Mouse (Mus musculus) heart, embryonic 10.5 days (tissue): ENCODE results near the gene Fam184b. TPM values are rescaled to one million over a fixed set of nuclear protein-coding genes. Genes with fewer than 3 reads are reported as not detected.
"Not testable (repeated sequence)": the region's sequence is repeated elsewhere in the genome, so short reads cannot be mapped to it uniquely, and the experiment has no call there.

Source experiments
- DNase-seq: peaks from one replicate; pipeline ENCODE4 v3.0.0-alpha.2; 2017; ENCODE audit warnings: low spot score
- H3K27ac ChIP-seq: fragments of 300-500 bp; sonication (generic); 2 replicates; pipeline ENCODE4 v1.5.1; 2016; ENCODE audit warnings: mild to moderate bottlenecking
- H3K27me3 ChIP-seq: fragments of 300-500 bp; sonication (generic); 2 replicates; pipeline ENCODE4 v1.6.1; 2016; ENCODE audit warnings: mild to moderate bottlenecking; ENCODE audit not compliant: poor library complexity, insufficient read depth, severe bottlenecking
- H3K36me3 ChIP-seq: fragments of 300-500 bp; sonication (generic); 2 replicates; pipeline ENCODE4 v1.6.1; 2016; ENCODE audit warnings: mild to moderate bottlenecking, moderate library complexity
- H3K4me1 ChIP-seq: fragments of 300-500 bp; sonication (generic); 2 replicates; pipeline ENCODE4 v1.6.1; 2016; ENCODE audit warnings: mild to moderate bottlenecking
- H3K4me3 ChIP-seq: fragments of 300-500 bp; sonication (generic); 2 replicates; pipeline ENCODE4 v1.5.1; 2016; ENCODE audit warnings: mild to moderate bottlenecking, moderate library complexity
- H3K9me3 ChIP-seq: fragments of 300-500 bp; sonication (generic); 2 replicates; pipeline ENCODE4 v1.6.1; 2016; ENCODE audit warnings: mild to moderate bottlenecking, moderate library complexity
- WGBS: fragments of 180-500 bp; shearing (Covaris S2); methylation state at CpG from one replicate; pipeline ENCODE4 v1.1.7; 2016; 5-methylcytosine and 5-hydroxymethylcytosine counted together
- polyA plus RNA-seq: library from polyadenylated mRNA; unstranded; fragments of >200 nt; fragmentation: Nextera tagmentation; extraction: Ambion mirVana; gene quantifications from 2 replicates; pipeline ENCODE4 v1.2.1, GENCODE M21; 2016

The Fam184b gene
- polyA plus RNA-seq, 1 experiment from 2014 or later: 0.39 TPM

- DNase-seq: no peak
- peaks cover 5% of the 10 kb centered on the region; the same call in 1 of the 2 replicates for H3K36me3 ChIP-seq
- WGBS: 0% methylated on average over 3 of the region's 3 CpGs
- H3K27me3 ChIP-seq: no peaks in the 10 kb centered on the region
- peaks cover 3% of the 10 kb centered on the region; the same call in 1 of the 2 replicates for H3K4me1 ChIP-seq
- H3K4me3 ChIP-seq: peak overlapping the region; percentile 81
- H3K9me3 ChIP-seq: no peaks in the 10 kb centered on the region
- H3K27ac ChIP-seq: peak overlapping the region; percentile 86
These were observed 29.4 kb upstream of the Fam184b start for GRCm38 (mm10) chr5:45668831-45669230.

GRCm38 (mm10) chr5:45668324-45668723 lies 28.9 kb upstream of the Fam184b start:
- Histone ChIP-seq H3K27me3 (no peaks in the 10 kb centered on the region), H3K27ac (no peak overlapping the region), H3K4me3 (peak overlapping the region; percentile 81), H3K36me3 (peaks cover 5% of the 10 kb centered on the region; the same call in 1 of the 2 replicates), H3K4me1 (peaks cover 3% of the 10 kb centered on the region; the same call in 1 of the 2 replicates), H3K9me3 (no peaks in the 10 kb centered on the region)
- no peak for DNase-seq
- 50% methylated on average over 3 of the region's 3 CpGs for WGBS

GRCm38 (mm10) chr5:45658406-45658805 lies 19.0 kb upstream of the Fam184b start:
- 83% methylated on average over 13 of the region's 13 CpGs for WGBS
- DNase-seq, H3K4me3 ChIP-seq, H3K36me3 ChIP-seq, H3K9me3 ChIP-seq, H3K27me3 ChIP-seq, H3K4me1 ChIP-seq, H3K27ac ChIP-seq: not testable (repeated sequence)

DNA sequence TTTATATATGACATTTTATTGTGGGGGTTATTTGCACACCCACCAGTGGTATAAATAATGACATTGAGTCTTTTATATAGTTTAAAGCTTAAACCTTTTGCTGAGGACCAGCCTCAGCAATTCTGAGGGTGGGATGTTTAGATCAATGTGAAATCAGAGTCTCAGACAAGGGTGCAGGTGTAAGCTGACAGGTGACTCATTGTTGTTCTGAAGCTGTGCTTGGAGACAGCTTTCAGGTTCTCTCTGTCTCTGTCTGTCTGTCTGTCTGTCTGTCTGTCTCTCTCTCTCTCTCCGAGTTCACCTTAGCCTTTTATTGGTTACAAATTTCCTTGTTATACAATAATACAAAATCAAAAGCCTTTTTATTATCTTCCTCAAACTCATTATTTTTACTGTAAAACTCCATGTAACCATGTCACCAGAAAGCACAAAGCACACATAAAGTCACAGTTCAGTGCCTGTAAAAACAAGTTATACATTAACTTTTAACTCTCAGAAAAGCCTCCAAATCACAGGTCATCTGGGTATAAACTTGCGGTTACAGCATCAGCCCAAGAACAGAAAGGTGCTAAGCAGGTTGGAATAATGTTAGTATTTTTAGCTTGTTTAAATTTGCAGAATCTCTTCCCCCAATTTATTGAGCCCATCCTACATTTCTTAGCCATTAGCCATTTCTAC lies 11.8 kb upstream of the Fam184b start:
- no peaks in the 10 kb centered on the region for H3K36me3 ChIP-seq
- H3K9me3 ChIP-seq: no peaks in the 10 kb centered on the region
- DNase-seq: no peak
- no peak overlapping the region for H3K4me3 ChIP-seq
- WGBS: 82% methylated on average over 2 of the region's 2 CpGs
- no peak overlapping the region for H3K27ac ChIP-seq
- H3K4me1 ChIP-seq: no peaks in the 10 kb centered on the region
- no peaks in the 10 kb centered on the region for H3K27me3 ChIP-seq

GRCm38 (mm10) chr5:45639715-45640092 lies 290 bp upstream of the Fam184b start:
- DNase-seq: no peak
- Histone ChIP-seq H3K4me3 (peak overlapping the region; percentile 78), H3K9me3 (no peaks in the 10 kb centered on the region), H3K36me3 (no peaks in the 10 kb centered on the region), H3K4me1 (peaks cover 3% of the 10 kb centered on the region), H3K27ac (no peak overlapping the region), H3K27me3 (peaks cover 25% of the 10 kb centered on the region)
- 2% methylated on average over 8 of the region's 8 CpGs for WGBS

DNA sequence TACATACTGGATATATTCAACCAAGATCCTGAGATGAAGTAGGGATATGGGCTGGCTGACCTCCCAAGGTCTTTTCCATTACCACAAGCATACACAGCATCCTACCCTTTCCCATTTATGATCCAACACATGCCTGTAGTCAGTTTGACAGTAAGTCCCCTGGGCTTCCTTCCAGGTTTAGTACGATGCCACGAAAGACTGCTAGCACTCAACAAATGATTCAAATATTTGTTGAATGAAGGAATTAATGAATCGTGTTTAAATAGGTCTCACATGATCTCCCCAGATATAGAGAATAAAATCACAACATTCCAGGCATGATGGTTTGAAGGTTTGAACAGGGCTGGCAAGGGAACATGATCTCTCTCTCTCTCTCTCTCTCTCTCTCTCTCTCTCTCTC lies 1.0 kb downstream of the Fam184b start:
- no peaks in the 10 kb centered on the region for H3K36me3 ChIP-seq
- WGBS: 69% methylated on average over 3 of the region's 3 CpGs
- no peak for DNase-seq
- peaks cover 3% of the 10 kb centered on the region for H3K4me1 ChIP-seq
- H3K27me3 ChIP-seq: peaks cover 25% of the 10 kb centered on the region
- no peak overlapping the region for H3K27ac ChIP-seq
- H3K4me3 ChIP-seq: no peak overlapping the region
- no peaks in the 10 kb centered on the region for H3K9me3 ChIP-seq

GRCm38 (mm10) chr5:45629470-45629869 lies 9.9 kb downstream of the Fam184b start:
- DNase-seq: no peak
- no peaks in the 10 kb centered on the region for H3K9me3 ChIP-seq
- H3K27ac ChIP-seq: no peak overlapping the region
- H3K4me1 ChIP-seq: no peaks in the 10 kb centered on the region
- H3K4me3 ChIP-seq: no peak overlapping the region
- H3K27me3 ChIP-seq: no peaks in the 10 kb centered on the region
- no peaks in the 10 kb centered on the region for H3K36me3 ChIP-seq

GRCm38 (mm10) chr5:45627771-45628170 lies 11.6 kb downstream of the Fam184b start:
- 79% methylated on average over 1 of the region's 1 CpGs for WGBS
- no peaks in the 10 kb centered on the region for H3K27me3 ChIP-seq
- H3K36me3 ChIP-seq: no peaks in the 10 kb centered on the region
- no peak for DNase-seq
- H3K4me1 ChIP-seq: no peaks in the 10 kb centered on the region
- H3K9me3 ChIP-seq: no peaks in the 10 kb centered on the region
- H3K4me3 ChIP-seq: no peak overlapping the region
- no peak overlapping the region for H3K27ac ChIP-seq

DNA sequence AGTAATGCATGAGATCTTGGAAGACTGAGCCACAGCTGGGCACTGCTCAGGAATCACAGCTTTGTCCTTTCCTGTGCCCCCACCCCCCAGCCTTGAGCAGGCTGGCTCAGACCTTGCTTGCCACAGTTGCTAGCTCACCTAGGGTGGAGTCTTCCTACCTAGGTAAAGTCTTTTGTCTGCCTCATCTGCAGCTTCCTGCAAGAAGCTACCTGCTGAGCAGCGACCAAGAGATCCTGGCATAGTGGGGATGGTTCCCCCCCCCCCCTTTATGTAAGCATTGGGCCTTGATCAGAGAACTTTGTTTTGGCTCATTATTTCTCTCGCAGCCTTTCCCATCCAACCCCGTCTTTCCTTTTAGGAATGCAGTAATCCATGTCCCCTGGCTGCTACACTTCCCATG lies 17.9 kb downstream of the Fam184b start:
- no peaks in the 10 kb centered on the region for H3K36me3 ChIP-seq
- H3K27ac ChIP-seq: no peak overlapping the region
- H3K27me3 ChIP-seq: no peaks in the 10 kb centered on the region
- no peak overlapping the region for H3K4me3 ChIP-seq
- no peaks in the 10 kb centered on the region for H3K9me3 ChIP-seq
- DNase-seq: no peak
- no peaks in the 10 kb centered on the region for H3K4me1 ChIP-seq
- 48% methylated on average over 3 of the region's 3 CpGs for WGBS

DNA sequence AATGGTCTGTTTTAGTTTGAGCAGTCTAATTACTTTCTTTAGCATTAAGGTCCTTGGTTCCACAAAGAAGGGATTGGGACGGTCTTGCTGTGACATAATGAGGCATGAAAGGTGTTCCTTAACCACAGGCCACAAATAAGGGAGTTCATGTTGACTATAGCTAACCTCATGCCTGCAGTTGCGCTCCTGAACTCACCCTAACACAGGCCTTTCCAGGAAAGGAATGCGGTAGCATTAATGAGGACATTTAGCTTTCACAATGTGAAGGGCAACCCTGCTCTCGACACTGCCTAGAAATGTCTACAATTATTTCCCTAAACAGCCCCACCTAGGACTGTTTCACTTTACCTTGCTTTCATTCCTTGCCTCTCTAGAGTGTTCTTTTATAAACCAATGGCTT lies 40.4 kb downstream of the Fam184b start:
- no peaks in the 10 kb centered on the region for H3K27me3 ChIP-seq
- no peak overlapping the region for H3K27ac ChIP-seq

DNA sequence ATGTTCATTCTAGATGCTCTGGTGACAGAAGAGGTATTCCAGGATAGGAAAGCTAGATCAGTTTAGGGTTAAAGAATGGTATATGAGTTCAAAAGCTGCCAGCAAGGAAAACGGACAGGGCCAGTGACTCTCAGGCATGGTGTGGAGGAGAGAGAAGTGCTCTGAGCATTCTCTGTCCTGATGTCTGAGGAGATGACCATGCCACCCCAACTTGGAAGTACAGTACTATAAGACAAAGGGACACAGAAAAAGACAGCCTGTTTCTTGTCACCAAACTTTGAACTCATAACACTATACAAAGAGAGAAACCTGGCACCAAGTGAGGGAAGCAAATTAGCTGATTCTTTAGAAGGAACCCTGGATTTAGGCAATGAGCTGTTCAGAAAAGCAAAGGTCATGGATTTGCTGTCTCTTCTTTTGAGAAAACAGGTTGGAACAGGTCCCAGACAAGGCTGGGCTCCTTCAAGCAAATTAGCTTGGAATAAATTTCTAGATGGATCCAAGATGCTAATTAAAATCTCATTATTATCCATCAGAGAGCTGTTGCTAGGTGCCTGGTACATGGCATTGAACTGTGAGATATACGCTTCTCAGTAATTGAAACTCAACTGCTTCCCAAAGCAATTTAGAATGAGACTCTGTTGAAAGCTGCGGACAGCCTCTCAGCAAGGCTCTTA lies 43.9 kb downstream of the Fam184b start:
- no peaks in the 10 kb centered on the region for H3K36me3 ChIP-seq
- H3K27me3 ChIP-seq: no peaks in the 10 kb centered on the region
- H3K4me3 ChIP-seq: no peak overlapping the region
- H3K27ac ChIP-seq: no peak overlapping the region
- no peak for DNase-seq
- H3K9me3 ChIP-seq: no peaks in the 10 kb centered on the region
- H3K4me1 ChIP-seq: no peaks in the 10 kb centered on the region
- 79% methylated on average over 3 of the region's 3 CpGs for WGBS

More for the DNA sequence above, 40.4 kb downstream of the Fam184b start:
- H3K4me1 ChIP-seq: no peaks in the 10 kb centered on the region
- no peak overlapping the region for H3K4me3 ChIP-seq
- H3K9me3 ChIP-seq: no peaks in the 10 kb centered on the region
- 85% methylated on average over 4 of the region's 4 CpGs for WGBS
- no peaks in the 10 kb centered on the region for H3K36me3 ChIP-seq
- no peak for DNase-seq

DNA sequence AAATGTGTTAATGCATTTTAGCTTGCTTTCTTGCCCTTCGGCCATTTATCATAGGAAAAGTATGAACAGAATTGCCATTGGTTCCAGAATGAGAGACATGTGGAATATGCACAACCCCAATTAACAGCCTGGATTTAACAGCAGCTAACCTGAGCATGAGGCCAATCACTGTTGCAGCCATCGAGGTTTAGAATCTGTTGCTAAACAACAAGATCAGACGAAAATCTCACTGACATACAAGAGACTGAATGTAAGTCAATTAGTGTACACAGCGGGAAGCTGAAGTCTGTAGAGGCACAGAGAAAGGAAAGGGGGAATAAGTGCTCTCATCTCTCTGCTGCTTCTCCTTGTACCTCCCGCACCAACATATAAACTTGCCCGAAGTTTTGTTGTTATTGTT lies 46.1 kb downstream of the Fam184b start:
- WGBS: 77% methylated on average over 6 of the region's 6 CpGs

GRCm38 (mm10) chr5:45590094-45590493 lies 49.3 kb downstream of the Fam184b start:
- no peaks in the 10 kb centered on the region for H3K9me3 ChIP-seq
- no peak for DNase-seq
- H3K4me1 ChIP-seq: no peaks in the 10 kb centered on the region
- no peaks in the 10 kb centered on the region for H3K27me3 ChIP-seq
- no peaks in the 10 kb centered on the region for H3K36me3 ChIP-seq
- H3K4me3 ChIP-seq: no peak overlapping the region
- WGBS: 83% methylated on average over 4 of the region's 4 CpGs
- no peak overlapping the region for H3K27ac ChIP-seq

More for the DNA sequence above, 46.1 kb downstream of the Fam184b start:
- Histone ChIP-seq H3K27me3 (no peaks in the 10 kb centered on the region), H3K4me1 (no peaks in the 10 kb centered on the region), H3K27ac (no peak overlapping the region), H3K9me3 (no peaks in the 10 kb centered on the region), H3K36me3 (no peaks in the 10 kb centered on the region), H3K4me3 (no peak overlapping the region)
- no peak for DNase-seq
